Mouse (Mus musculus) right cerebral cortex, postnatal 25 days (tissue): ENCODE results near the gene Ift81.

Experiments used
- DNase-seq: peaks from one replicate; pipeline ENCODE4 v3.0.0; 2022

Ift81 gene

DNA sequence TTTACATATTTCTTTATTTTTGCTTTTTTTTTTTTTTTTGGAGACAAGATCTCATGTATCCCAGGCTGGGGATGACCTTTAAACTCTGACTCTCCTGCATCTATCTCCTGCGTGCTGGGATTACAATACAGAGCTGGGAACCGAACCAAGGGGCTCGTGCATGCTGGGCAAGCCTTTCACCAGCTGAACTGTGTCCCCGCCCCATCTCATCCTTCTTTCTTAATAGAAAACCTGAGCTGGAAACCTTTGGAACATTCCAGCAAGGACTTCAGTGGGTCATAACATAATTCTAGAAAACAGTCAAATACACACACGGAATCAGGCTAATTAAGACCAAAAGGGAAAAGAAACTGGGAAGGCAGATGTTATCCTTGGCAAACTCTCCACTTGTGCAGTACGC is 102.3 kb downstream of the Ift81 start:
- DNase-seq = no peak

DNA sequence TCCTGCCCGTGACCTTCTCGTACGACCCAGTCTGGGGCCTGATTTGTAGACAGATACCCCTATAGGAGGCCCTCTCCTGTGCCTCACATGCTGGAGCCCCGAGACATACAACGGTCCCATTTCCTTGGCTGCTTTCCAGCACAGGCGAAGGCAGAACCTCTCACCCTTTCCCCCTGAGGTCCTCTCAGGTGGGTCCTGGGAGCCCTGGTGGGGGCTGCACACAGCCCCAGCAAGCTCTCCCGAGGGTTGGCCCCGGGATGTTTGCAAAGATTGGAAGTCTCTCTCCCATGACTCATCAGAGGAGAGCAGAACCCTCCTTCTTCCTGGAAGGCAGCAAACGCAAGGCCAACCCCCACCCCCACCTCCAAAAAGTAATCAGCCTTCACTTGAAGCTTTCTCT is 102.9 kb downstream of the Ift81 start:
- no peak for DNase-seq

GRCm38 (mm10) chr5:122510651-122511157 is 103.6 kb downstream of the Ift81 start:
- DNase-seq = no peak

GRCm38 (mm10) chr5:122509608-122510007 is 104.7 kb downstream of the Ift81 start:
- no peak for DNase-seq

- no peak for DNase-seq
These were observed 105.4 kb downstream of the Ift81 start for GRCm38 (mm10) chr5:122508861-122509306.

DNA sequence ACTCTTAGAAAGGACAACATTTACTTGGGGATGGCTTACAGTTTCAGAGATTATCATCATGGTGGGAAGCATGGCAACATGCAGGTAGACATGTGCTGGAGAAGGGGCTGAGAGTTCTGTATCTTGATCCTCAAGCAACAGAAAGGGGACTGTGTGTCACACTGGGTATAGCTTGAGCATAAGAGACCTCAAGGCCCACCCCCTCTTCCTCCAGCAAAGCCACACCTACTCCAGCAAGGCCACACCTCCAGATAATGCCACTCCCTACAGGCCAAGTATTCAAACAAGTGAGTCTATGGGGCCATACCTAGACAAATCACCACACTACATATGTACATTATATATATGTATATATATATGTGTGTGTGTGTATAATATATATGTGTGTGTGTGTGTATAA is 106.9 kb downstream of the Ift81 start:
- no peak for DNase-seq

DNA sequence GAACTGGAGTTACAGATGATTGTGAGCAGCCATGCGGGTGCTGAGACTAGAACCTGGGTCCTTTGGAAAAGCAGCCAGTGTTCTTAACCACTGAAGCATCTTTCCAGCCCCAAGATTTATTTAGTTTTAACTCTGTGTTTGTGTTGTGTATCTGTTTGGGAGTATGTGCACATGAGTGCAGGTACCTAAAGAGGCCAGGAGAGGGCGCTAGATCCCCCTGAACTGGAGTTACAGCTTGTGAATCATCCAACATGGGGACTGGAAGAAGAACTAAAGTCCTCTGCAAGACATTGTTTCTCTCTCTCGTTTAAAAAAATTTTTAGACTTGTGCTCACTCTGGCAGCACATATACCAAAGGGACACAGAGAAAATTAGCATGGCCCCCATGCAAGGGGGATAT is 107.9 kb downstream of the Ift81 start:
- DNase-seq = no peak

GRCm38 (mm10) chr5:122505554-122505953 is 108.8 kb downstream of the Ift81 start:
- DNase-seq = no peak

DNA sequence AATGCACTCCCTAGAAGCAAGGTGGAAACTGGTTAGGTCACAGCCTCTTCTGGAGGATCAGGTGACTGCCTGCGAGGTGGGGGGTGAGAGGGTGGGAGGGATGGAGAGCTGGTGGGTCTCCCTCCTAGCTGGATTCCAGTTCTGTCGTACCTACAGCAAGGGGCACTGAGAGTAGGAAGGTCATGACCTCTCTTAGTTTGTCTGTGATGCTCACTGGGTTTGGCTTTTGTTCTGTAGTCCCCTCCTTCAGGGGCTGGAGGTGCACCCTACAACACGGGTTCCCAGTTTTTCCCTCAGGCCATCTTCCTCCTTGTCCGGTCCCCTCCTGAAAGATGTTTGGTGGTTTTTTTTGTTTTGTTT is 110.6 kb downstream of the Ift81 start:
- no peak for DNase-seq

DNA sequence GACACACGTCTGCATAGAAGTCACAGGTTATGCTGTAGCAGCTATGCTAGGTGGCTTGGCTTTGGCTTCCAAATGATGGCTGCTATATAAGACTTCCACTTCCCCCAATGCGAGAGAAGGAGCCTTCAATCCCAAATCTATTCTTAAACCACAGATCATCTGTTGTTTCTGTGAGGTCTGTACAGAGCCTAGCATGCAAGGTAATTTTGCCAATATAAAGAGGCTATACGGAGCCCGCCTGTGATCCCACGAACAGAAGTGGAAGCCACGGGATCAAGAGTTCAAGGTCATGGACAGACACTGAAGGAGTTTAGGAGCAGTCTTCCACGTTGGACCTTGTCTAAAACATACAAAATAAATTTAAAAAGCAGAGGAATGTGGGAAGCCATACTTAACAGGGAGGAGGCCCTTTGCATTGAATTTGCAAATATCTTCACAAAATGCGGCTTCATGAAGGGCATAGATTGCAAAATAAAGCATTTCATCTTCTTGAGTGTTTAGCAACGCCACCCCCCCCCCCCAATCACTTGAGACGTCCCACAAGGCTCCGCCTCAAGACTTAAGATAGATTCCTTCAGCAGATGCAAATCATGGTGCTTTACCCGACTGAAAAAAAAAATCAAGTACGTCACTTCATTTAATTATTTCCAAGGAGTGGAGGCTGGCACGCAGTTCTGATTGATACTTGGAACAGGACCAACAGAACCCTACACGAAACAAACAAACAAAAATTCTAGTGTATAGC is 111.1 kb downstream of the Ift81 start:
- DNase-seq = no peak

GRCm38 (mm10) chr5:122502077-122502941 is 112.0 kb downstream of the Ift81 start, which contains the start of gene Atp2a2:
Atp2a2 (minus strand) TSS chr5:122502225.
- peak; percentile 90 for DNase-seq

- DNase-seq = peak; percentile 53
These were observed 112.9 kb downstream of the Ift81 start for GRCm38 (mm10) chr5:122501101-122502076.

- no peak for DNase-seq
These were observed 113.8 kb downstream of the Ift81 start for GRCm38 (mm10) chr5:122500563-122500962.
